Mouse (Mus musculus): ENCODE measurements around the gene Slc20a1.

The Slc20a1 gene

DNA sequence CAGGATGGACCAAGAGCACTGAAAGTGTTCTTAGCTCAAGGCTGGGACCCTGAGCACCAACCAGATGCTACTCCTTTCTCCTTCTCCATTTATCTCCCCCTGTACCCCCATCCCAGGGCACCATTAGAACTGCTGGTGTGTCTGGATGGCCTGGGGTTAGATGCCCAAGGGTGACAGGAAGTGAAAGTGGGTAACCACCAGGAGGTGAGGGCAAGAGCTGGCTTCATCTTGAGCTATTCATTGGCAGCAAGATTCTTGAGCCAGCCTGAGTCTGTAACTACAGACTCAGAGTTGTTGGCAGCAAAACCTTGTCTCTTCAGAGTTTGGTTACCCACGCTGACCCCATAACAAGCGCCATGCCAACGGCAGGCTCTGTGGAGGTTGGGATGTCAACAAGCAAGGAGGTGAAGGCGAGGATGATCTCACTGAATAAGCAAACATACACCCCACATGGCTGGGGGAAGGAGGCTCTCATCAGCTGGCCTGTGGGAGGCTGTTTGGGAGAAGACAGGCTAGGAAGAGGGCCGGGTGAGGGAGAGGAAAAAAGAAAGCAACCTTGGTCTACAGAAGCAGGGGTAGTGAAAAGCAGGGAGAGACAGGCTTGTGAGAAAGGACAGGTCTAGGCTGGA is 12.2 kb upstream of the Slc20a1 start:
- DNase-seq = no peak

GRCm38 (mm10) chr2:129192392-129193150 is 6.0 kb upstream of the Slc20a1 start:
- no peak for DNase-seq

GRCm38 (mm10) chr2:129196317-129196716 is 2.2 kb upstream of the Slc20a1 start:
- no peak for DNase-seq

DNA sequence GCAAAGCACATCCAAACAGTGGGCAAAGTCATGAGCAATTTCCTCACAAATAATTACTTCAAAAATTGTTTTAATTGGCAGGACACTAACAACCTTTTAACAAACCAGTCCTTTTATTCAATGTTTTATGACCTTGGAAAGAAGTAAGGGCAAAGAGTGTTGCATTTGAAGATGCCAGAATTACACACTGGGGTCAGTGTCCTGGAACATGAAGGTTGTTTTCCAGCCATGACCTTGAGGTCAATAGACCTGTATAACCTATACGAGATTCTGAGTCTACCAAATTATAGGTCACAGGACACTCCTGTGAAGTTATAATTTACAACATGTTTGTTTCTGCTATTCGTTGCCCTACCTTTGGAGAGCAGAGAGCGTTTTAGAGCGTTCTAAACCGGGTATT is 1.4 kb upstream of the Slc20a1 start:
- no peak for DNase-seq

DNA sequence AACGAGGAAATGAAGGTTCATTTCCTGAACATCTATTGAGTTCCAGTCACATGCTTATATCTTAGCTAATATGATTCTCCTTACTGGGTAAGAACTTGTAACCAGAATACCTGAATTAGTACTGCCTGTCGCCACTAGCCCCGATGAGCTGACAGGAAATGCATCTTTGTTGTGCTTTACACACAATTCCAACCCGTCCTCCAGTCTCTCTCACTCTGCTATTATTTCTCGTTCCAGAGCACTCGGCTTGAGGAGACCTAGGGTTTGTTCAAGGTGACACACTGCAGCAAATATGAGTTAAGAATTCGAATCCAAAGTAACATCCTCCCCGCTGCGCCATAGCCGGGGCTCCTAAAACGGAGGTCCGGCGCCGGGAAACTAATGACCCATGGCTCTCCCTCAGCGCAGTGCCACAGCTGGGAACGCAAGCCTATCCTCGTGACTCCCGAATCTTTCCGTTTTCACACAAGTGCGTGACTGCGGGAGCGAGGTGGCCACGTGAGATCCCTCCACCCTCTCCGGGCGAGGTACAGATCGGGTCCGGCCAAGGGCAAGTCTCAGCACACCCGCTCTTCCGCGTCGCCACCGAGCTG is 625 bp upstream of the Slc20a1 start:
- DNase-seq = no peak

DNA sequence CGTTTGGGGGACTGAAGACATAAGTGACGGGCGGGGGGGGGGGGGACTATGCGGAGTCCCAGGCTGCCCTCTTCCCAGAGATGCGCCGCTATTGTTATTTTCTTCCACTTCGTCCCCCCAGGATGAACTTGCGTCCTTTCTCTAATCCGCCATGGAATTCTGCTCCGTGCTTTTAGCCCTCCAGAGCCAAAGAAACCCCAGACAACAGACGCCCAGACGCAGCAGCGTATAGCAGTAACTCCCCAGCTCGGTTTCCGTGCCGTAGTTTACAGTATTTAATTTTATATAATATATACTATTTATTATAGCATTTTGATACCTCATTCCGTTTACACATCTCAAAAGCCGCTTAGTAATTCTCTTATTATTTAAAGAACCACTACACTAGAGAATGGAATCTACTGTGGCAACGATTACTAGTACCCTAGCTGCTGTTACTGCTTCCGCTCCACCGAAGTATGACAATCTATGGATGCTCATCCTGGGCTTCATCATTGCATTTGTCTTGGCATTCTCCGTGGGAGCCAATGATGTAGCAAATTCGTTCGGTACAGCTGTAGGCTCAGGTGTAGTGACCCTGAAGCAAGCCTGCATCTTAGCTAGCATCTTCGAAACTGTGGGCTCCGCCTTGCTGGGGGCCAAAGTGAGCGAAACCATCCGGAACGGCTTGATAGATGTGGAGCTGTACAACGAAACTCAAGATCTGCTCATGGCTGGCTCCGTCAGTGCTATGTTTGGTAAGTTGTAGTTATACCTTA is 943 bp downstream of the Slc20a1 start:
- DNase-seq = peak; percentile 30

DNA sequence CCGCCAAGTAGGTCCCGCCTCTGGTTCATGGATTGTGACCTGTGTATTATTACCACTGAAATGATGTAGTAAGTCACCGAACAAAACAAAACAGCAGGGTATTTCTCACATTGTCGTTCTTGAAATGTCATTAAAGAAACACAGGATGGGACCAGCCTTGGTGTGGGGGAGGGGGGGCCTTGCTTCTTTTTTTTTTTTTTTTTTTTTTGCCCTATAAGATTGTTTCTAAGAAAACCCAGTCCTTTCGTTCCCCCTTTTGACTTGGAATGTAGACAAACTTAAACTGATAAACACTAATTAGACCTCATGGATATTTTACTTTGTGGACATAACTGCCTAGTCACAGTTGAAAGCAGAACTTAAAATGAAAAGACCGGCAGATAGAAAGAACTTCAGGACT is 6.4 kb downstream of the Slc20a1 start:
- no peak for DNase-seq

GRCm38 (mm10) chr2:129206824-129207223 is 8.3 kb downstream of the Slc20a1 start:
- no peak for DNase-seq

DNA sequence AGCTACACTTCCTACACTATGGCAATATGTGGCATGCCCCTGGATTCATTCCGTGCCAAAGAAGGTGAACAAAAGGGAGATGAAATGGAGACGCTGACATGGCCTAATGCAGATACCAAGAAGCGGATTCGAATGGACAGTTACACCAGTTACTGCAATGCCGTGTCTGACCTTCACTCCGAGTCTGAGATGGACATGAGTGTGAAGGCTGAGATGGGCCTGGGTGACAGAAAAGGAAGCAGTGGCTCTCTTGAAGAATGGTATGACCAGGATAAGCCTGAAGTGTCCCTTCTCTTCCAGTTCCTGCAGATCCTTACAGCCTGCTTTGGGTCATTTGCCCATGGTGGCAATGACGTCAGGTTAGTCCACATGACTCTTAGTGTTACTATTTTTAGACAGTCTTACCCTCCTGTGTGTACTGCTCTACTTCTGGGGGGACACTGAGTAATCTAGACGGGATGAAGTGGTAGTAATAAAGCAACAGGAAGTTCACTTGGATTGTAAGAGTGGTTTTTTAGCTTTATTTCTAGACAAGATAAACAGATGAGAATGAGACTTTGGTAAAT is 9.7 kb downstream of the Slc20a1 start:
- DNase-seq = no peak

- no peak for DNase-seq
Measured at GRCm38 (mm10) chr2:129210089-129210749, 11.7 kb downstream of the Slc20a1 start.

DNA sequence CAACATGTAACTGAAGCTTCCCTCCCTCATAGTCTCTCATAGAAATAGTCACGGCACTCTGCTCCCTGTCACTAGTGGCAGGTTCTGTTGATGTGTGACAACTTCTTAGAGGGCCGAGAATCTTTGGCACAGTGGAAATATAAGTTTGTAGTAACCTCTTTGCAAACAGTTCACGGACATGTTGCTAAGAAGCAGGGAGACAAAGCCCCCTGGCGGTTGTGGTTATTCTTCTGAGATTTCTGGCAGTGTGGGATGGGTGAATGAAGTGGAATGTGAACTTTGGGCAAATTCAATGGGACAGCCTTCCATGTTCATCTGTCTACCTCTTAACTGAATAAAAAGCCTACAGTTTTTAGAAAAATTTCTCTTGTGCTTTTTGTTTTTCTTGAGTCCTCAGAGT is 12.7 kb downstream of the Slc20a1 start:
- no peak for DNase-seq

- DNase-seq = no peak
Measured at GRCm38 (mm10) chr2:129211957-129212356, 13.4 kb downstream of the Slc20a1 start.

- no peak for DNase-seq
Measured at GRCm38 (mm10) chr2:129212566-129212965, 14.0 kb downstream of the Slc20a1 start.

DNA sequence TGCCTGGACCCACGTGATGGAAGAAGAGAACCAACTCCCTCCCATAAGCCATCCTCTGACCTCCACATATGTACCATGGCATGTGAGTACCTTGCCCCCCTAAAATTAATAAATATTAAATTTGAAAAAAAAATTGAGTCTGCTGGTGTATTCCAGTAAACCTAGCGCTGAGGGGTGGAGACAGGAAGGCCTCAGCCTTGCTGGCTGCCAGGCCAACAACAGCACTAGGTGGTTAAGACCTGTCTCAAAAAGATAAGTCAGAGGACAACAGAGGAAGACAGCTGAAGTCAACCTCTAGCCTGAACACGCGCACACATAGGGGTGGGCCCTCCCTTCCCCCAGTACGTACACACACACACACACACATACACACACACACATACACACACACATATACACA is 16.2 kb downstream of the Slc20a1 start:
- no peak for DNase-seq

GRCm38 (mm10) chr2:129217612-129218185 is 19.1 kb downstream of the Slc20a1 start:
- DNase-seq = no peak

DNA sequence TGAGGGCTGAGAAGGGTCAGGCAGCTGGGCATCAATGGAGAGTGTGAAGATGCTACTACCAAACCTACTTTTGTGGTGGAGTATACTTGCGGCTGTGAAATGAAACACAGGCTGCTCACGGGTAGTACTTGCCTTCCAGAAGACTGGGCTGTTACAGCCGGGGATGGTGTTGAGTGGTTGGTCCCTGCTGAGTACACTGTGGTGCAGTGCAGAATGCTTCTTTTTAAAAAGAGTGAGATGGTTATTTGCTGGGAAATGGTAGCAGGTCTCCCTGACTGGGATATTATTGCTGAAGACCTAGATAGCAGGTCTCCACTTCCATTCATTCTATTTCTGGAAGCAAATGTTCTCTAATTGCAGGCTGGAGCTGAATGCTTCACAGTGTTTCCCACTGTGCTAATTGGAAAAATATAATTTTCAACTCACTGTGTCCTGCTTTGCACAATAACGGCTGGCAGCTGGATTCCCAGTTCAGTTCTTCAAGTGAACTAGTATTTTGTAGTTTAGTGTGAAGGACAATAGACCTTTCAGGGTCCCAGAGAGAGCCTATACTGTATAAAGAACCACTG is 20.1 kb downstream of the Slc20a1 start:
- DNase-seq = no peak

DNA sequence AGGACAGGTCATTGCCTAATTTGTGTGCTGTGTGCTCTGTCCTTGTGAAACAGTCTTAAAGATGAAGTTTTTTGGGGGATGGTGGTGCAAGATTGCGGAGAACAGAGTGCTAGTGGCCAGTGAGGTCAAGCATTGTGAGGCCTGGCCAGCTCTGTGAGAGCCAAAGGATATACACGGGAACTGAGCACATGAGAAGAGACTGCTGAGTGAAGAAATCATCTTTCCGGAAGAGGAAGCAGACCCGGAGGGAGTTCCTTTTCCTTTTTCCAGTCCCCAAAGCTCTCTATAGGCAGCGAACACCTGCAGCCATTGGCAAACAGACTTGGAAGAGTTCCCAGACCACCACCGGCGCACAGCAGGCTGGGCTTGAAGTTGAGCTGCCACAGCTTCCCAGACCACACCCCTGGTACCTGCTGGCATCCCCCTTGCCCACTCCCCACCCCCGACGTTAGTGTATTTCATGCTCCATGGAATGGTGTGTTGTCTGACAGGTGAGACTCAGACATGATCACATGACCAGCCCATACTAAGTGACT is 22.6 kb downstream of the Slc20a1 start:
- DNase-seq = no peak

- no peak for DNase-seq
Measured at GRCm38 (mm10) chr2:129224178-129224577, 25.6 kb downstream of the Slc20a1 start.

- no peak for DNase-seq
Measured at GRCm38 (mm10) chr2:129225251-129225819, 26.8 kb downstream of the Slc20a1 start.

DNA sequence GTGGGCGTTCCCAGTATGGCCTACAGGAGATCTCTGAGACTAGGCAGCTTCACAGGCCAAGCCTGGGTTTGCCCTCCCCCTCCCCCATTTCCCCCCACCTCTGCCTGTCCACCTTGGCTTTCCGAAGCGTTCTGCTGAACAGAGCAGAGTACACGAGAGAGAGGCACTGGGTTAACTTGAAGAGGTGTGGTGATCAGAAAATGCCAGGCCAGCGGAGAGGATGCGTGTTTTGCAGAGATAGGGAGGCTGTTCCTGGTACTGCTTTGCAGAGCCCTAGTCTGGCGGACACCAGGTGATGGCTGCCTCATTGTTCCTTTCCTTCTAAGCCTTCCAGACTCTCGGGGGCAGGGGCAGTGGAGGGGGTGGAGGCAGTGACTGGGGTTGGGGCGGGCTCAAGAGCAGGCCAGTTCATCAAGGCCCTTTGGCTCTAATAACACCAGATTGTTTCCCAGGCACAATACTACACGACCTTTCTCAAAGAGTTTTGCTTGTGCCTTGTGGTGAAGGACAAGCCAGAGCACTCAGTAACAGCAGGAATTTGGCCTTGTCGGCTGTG is 27.8 kb downstream of the Slc20a1 start:
- DNase-seq = no peak

DNA sequence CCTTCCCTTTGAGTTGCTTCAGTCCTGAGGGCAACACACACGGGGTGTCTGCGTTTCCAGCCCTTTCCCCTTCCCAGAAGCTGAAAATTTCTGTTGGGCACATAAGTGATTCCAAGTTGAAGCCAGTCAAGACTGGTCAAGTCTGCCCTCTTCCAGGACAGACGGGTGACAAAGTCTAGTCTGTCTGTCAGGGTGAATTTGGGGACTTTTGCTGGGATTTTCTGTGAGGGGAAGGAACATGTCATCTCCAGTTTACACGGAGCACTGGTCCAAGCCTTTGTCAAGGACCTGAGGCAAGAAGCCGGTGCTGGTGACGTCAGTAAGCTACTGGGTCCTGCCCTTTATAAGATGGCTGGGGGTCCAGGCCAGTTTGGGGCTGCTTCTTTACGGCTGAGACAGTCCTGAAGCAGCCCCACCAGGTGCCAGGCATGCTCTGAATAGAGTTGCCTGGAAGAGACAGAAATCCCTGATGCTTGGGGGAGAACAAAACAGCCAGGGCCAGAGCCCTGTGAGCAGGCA is 28.5 kb downstream of the Slc20a1 start:
- no peak for DNase-seq

Measured in right cerebral cortex, postnatal 4 days (tissue).